Mouse (Mus musculus) stomach, embryonic 15.5 days (tissue): Measurements from ENCODE around the gene Ctps. TPM values are rescaled to one million over a fixed set of nuclear protein-coding genes. Genes with fewer than 3 reads are reported as not detected.

Source experiments
- ATAC-seq: fragments of 200-750 bp; cut with Nextera tagmentation; 2 replicates; pipeline ENCODE4 v1.8.0; 2017; ENCODE audit warnings: low read depth, moderate number of reproducible peaks, moderate TSS enrichment; ENCODE audit not compliant: insufficient read depth, low FRiP score
- H3K27ac ChIP-seq: fragments of 300-500 bp; sonication (generic); 2 replicates; pipeline ENCODE4 v1.5.1; 2015; ENCODE audit warnings: mild to moderate bottlenecking, inconsistent platforms
- H3K27me3 ChIP-seq: fragments of 300-500 bp; sonication (generic); replicated peaks from 2 replicates; pipeline ENCODE4 v1.6.1; 2015; ENCODE audit warnings: inconsistent platforms
- H3K36me3 ChIP-seq: fragments of 300-500 bp; sonication (generic); 2 replicates; pipeline ENCODE4 v1.6.1; 2015; ENCODE audit warnings: inconsistent platforms
- H3K4me1 ChIP-seq: fragments of 300-500 bp; sonication (generic); 2 replicates; pipeline ENCODE4 v1.6.1; 2015; ENCODE audit warnings: inconsistent platforms
- H3K4me2 ChIP-seq: fragments of 300-500 bp; sonication (generic); 2 replicates; pipeline ENCODE4 v1.6.1; 2015; ENCODE audit warnings: mild to moderate bottlenecking, inconsistent platforms
- H3K4me3 ChIP-seq: fragments of 300-500 bp; sonication (generic); replicated peaks from 2 replicates; pipeline ENCODE4 v1.5.1; 2015; ENCODE audit warnings: inconsistent platforms
- H3K9ac ChIP-seq: fragments of 300-500 bp; sonication (generic); 2 replicates; pipeline ENCODE4 v1.6.1; 2015; ENCODE audit warnings: inconsistent platforms
- H3K9me3 ChIP-seq: fragments of 300-500 bp; sonication (generic); 2 replicates; pipeline ENCODE4 v1.6.1; 2016; ENCODE audit warnings: inconsistent platforms
- WGBS: fragments of 180-500 bp; shearing (Covaris S2); methylation state at CpG from one replicate; pipeline ENCODE4 v1.1.7; 2015; 5-methylcytosine and 5-hydroxymethylcytosine counted together
- polyA plus RNA-seq: library from polyadenylated mRNA; unstranded; fragments of >200 nt; fragmentation: Nextera tagmentation; extraction: Ambion mirVana; gene quantifications from 2 replicates; pipeline ENCODE4 v1.2.1, GENCODE M21; 2015

Gene Ctps
- polyA plus RNA-seq = 64.9 and 67.8 TPM in 2 replicates

- peak; percentile 97 for ATAC-seq
- WGBS = under 1% methylated on average over 97 of the region's 97 CpGs
Observed at GRCm38 (mm10) chr4:120569486-120570437, at the start of gene Ctps. Gene Ctps, minus strand, starts transcription at chr4:120570276.

GRCm38 (mm10) chr4:120616199-120617025 lies 46.3 kb upstream of the Ctps start:
- WGBS = 67% methylated on average over 13 of the region's 13 CpGs

More at GRCm38 (mm10) chr4:120569486-120570437, at the start of gene Ctps:
- H3K36me3 ChIP-seq = peaks cover 5% of the 10 kb centered on the region; the same call in 1 of the 2 replicates
- peak within 1 kb of the TSS; percentile 87 for H3K4me2 ChIP-seq
- peak within 1 kb of the TSS; percentile 94 for H3K27ac ChIP-seq
- peak within 1 kb of the TSS; percentile 88 for H3K9ac ChIP-seq
- peaks cover 15% of the 10 kb centered on the region for H3K4me1 ChIP-seq
- peak within 1 kb of the TSS; percentile 92 for H3K4me3 ChIP-seq
- H3K9me3 ChIP-seq = no peaks in the 10 kb centered on the region
- H3K27me3 ChIP-seq = no peaks in the 10 kb centered on the region

GRCm38 (mm10) chr4:120615528-120616081 lies 45.5 kb upstream of the Ctps start:
- Histone ChIP-seq H3K27ac (peak overlapping the region; percentile 84), H3K36me3 (no peaks in the 10 kb centered on the region), H3K9ac (no peak overlapping the region), H3K27me3 (no peaks in the 10 kb centered on the region), H3K4me2 (no peak overlapping the region; the same call in 1 of the 2 replicates), H3K9me3 (no peaks in the 10 kb centered on the region), H3K4me3 (no peak overlapping the region), H3K4me1 (peaks cover 12% of the 10 kb centered on the region; the same call in 1 of the 2 replicates)
- ATAC-seq = peak; percentile 28
- 34% methylated on average over 10 of the region's 10 CpGs for WGBS

More at GRCm38 (mm10) chr4:120616199-120617025, 46.3 kb upstream of the Ctps start:
- Histone ChIP-seq H3K27me3 (no peaks in the 10 kb centered on the region), H3K27ac (peak overlapping the region; percentile 84), H3K4me3 (no peak overlapping the region), H3K4me1 (peaks cover 12% of the 10 kb centered on the region; the same call in 1 of the 2 replicates), H3K36me3 (no peaks in the 10 kb centered on the region), H3K9ac (no peak overlapping the region), H3K9me3 (no peaks in the 10 kb centered on the region), H3K4me2 (no peak overlapping the region)
- ATAC-seq = peak; percentile 72

- 87% methylated on average over 9 of the region's 9 CpGs for WGBS
- Histone ChIP-seq H3K9me3 (no peaks in the 10 kb centered on the region), H3K4me2 (no peak overlapping the region), H3K9ac (no peak overlapping the region), H3K27me3 (no peaks in the 10 kb centered on the region), H3K36me3 (no peaks in the 10 kb centered on the region), H3K4me1 (peaks cover 12% of the 10 kb centered on the region; the same call in 1 of the 2 replicates), H3K4me3 (no peak overlapping the region), H3K27ac (no peak overlapping the region)
- no peak for ATAC-seq
Observed at GRCm38 (mm10) chr4:120614644-120615043, 44.6 kb upstream of the Ctps start.

GRCm38 (mm10) chr4:120613691-120614329 lies 43.7 kb upstream of the Ctps start:
- ATAC-seq = no peak
- Histone ChIP-seq H3K9ac (no peak overlapping the region), H3K36me3 (no peaks in the 10 kb centered on the region), H3K27ac (no peak overlapping the region), H3K4me1 (peaks cover 12% of the 10 kb centered on the region; the same call in 1 of the 2 replicates), H3K27me3 (no peaks in the 10 kb centered on the region), H3K4me3 (no peak overlapping the region), H3K4me2 (no peak overlapping the region), H3K9me3 (no peaks in the 10 kb centered on the region)
- 70% methylated on average over 8 of the region's 8 CpGs for WGBS

- Histone ChIP-seq H3K9ac (no peak overlapping the region), H3K4me1 (peaks cover 12% of the 10 kb centered on the region; the same call in 1 of the 2 replicates), H3K27me3 (no peaks in the 10 kb centered on the region), H3K27ac (no peak overlapping the region), H3K4me2 (no peak overlapping the region), H3K36me3 (no peaks in the 10 kb centered on the region), H3K9me3 (no peaks in the 10 kb centered on the region), H3K4me3 (no peak overlapping the region)
- ATAC-seq = no peak
- 39% methylated on average over 9 of the region's 9 CpGs for WGBS
Observed at GRCm38 (mm10) chr4:120612304-120613080, 42.4 kb upstream of the Ctps start.

GRCm38 (mm10) chr4:120611005-120611404 lies 40.9 kb upstream of the Ctps start:
- ATAC-seq = no peak
- Histone ChIP-seq H3K4me2 (no peak overlapping the region), H3K9me3 (no peaks in the 10 kb centered on the region), H3K4me3 (no peak overlapping the region), H3K27me3 (no peaks in the 10 kb centered on the region), H3K36me3 (no peaks in the 10 kb centered on the region), H3K4me1 (0 out of 2 replicates have a peak, but pooled peaks cover 7% of the 10 kb centered on the region), H3K9ac (no peak overlapping the region), H3K27ac (no peak overlapping the region)
- WGBS = 86% methylated on average over 3 of the region's 3 CpGs

- Histone ChIP-seq H3K4me2 (no peak overlapping the region), H3K27me3 (no peaks in the 10 kb centered on the region), H3K4me1 (no peaks in the 10 kb centered on the region), H3K36me3 (no peaks in the 10 kb centered on the region), H3K27ac (no peak overlapping the region), H3K9me3 (no peaks in the 10 kb centered on the region), H3K9ac (no peak overlapping the region), H3K4me3 (no peak overlapping the region)
- no peak for ATAC-seq
- WGBS = 59% methylated on average over 3 of the region's 3 CpGs
Observed at GRCm38 (mm10) chr4:120606941-120607340, 36.9 kb upstream of the Ctps start.

GRCm38 (mm10) chr4:120602669-120603068 lies 32.6 kb upstream of the Ctps start:
- H3K4me2 ChIP-seq = no peak overlapping the region
- H3K4me1 ChIP-seq = no peaks in the 10 kb centered on the region
- H3K9me3 ChIP-seq = no peaks in the 10 kb centered on the region
- no peaks in the 10 kb centered on the region for H3K36me3 ChIP-seq
- H3K27ac ChIP-seq = no peak overlapping the region
- ATAC-seq = no peak
- no peak overlapping the region for H3K4me3 ChIP-seq
- no peaks in the 10 kb centered on the region for H3K27me3 ChIP-seq
- WGBS = 73% methylated on average over 3 of the region's 3 CpGs
- no peak overlapping the region for H3K9ac ChIP-seq

- no peak overlapping the region for H3K9ac ChIP-seq
- no peaks in the 10 kb centered on the region for H3K27me3 ChIP-seq
- H3K9me3 ChIP-seq = no peaks in the 10 kb centered on the region
- H3K4me2 ChIP-seq = no peak overlapping the region
- no peak overlapping the region for H3K4me3 ChIP-seq
- H3K4me1 ChIP-seq = no peaks in the 10 kb centered on the region
- no peak overlapping the region for H3K27ac ChIP-seq
- WGBS = no CpG with 5 or more reads among the region's 1 CpGs
- no peak for ATAC-seq
- no peaks in the 10 kb centered on the region for H3K36me3 ChIP-seq
Observed at GRCm38 (mm10) chr4:120601774-120602173, 31.7 kb upstream of the Ctps start.
